Mouse (Mus musculus): ENCODE measurements at regions not wholly inside any gene's neighbourhood (a gene's known extent, or its start where the extent isn't known, plus 50 kb on each side); places are given as distances from the start of the nearest gene placed in this dataset.

- no peaks in the 10 kb centered on the region for H3K9me3 ChIP-seq (ENCODE audit: control insufficient read depth, low read length)
- H3K27ac ChIP-seq (ENCODE audit: low read depth, low read length) = no peak overlapping the region
- H3K4me1 ChIP-seq (replicated peaks; ENCODE audit: control insufficient read depth, insufficient read depth, low read length) = no peaks in the 10 kb centered on the region
- no peaks in the 10 kb centered on the region for H3K36me3 ChIP-seq (ENCODE audit: control insufficient read depth, insufficient read depth, low read length)
- ATAC-seq (ENCODE audit: low FRiP score) (no peak), DNase-seq (ENCODE audit: low spot score) (no peak)
- 86% methylated on average over 6 of the region's 6 CpGs for WGBS
- no peak overlapping the region for H3K9ac ChIP-seq (ENCODE audit: low read depth, low read length)
- no peaks in the 10 kb centered on the region for H3K27me3 ChIP-seq (ENCODE audit: control insufficient read depth, insufficient read depth, low read length)
- H3K4me3 ChIP-seq (ENCODE audit: low read depth, low read length) = no peak overlapping the region
- no peak overlapping the region for H3K4me2 ChIP-seq (replicated peaks; ENCODE audit: low read depth, low read length)
These were observed 281.8 kb upstream of the Tank start for GRCm38 (mm10) chr2:61296606-61297005.

- H3K27ac ChIP-seq (ENCODE audit: low read depth, low read length) = no peak overlapping the region
- ATAC-seq (ENCODE audit: low FRiP score) (no peak), DNase-seq (ENCODE audit: low spot score) (no peak)
- no peak overlapping the region for H3K4me2 ChIP-seq (replicated peaks; ENCODE audit: low read depth, low read length)
- H3K9me3 ChIP-seq (ENCODE audit: control insufficient read depth, low read length) = no peaks in the 10 kb centered on the region
- H3K4me1 ChIP-seq (replicated peaks; ENCODE audit: control insufficient read depth, insufficient read depth, low read length) = no peaks in the 10 kb centered on the region
- H3K36me3 ChIP-seq (ENCODE audit: control insufficient read depth, insufficient read depth, low read length) = no peaks in the 10 kb centered on the region
- no peaks in the 10 kb centered on the region for H3K27me3 ChIP-seq (ENCODE audit: control insufficient read depth, insufficient read depth, low read length)
- no peak overlapping the region for H3K4me3 ChIP-seq (ENCODE audit: low read depth, low read length)
- H3K9ac ChIP-seq (ENCODE audit: low read depth, low read length) = no peak overlapping the region
- WGBS = 64% methylated on average over 6 of the region's 6 CpGs
These were observed 283.0 kb upstream of the Tank start for GRCm38 (mm10) chr2:61295261-61295964.

- Histone ChIP-seq H3K36me3 (ENCODE audit: control insufficient read depth, insufficient read depth, low read length) (no peaks in the 10 kb centered on the region), H3K4me3 (ENCODE audit: low read depth, low read length) (no peak overlapping the region), H3K4me1 (replicated peaks; ENCODE audit: control insufficient read depth, insufficient read depth, low read length) (no peaks in the 10 kb centered on the region), H3K9me3 (ENCODE audit: control insufficient read depth, low read length) (no peaks in the 10 kb centered on the region), H3K27me3 (ENCODE audit: control insufficient read depth, insufficient read depth, low read length) (no peaks in the 10 kb centered on the region), H3K9ac (ENCODE audit: low read depth, low read length) (no peak overlapping the region), H3K4me2 (replicated peaks; ENCODE audit: low read depth, low read length) (no peak overlapping the region), H3K27ac (ENCODE audit: low read depth, low read length) (no peak overlapping the region)
- DNase-seq (ENCODE audit: low spot score) (no peak), ATAC-seq (ENCODE audit: low FRiP score) (no peak)
- 80% methylated on average over 2 of the region's 2 CpGs for WGBS
These were observed 290.1 kb upstream of the Tank start for GRCm38 (mm10) chr2:61288246-61288645.

GRCm38 (mm10) chr2:61284706-61285105, 293.7 kb upstream of the Tank start:
- Histone ChIP-seq H3K36me3 (ENCODE audit: control insufficient read depth, insufficient read depth, low read length) (no peaks in the 10 kb centered on the region), H3K9me3 (ENCODE audit: control insufficient read depth, low read length) (no peaks in the 10 kb centered on the region), H3K9ac (ENCODE audit: low read depth, low read length) (no peak overlapping the region), H3K27me3 (ENCODE audit: control insufficient read depth, insufficient read depth, low read length) (no peaks in the 10 kb centered on the region), H3K4me3 (ENCODE audit: low read depth, low read length) (no peak overlapping the region), H3K27ac (ENCODE audit: low read depth, low read length) (no peak overlapping the region), H3K4me1 (replicated peaks; ENCODE audit: control insufficient read depth, insufficient read depth, low read length) (no peaks in the 10 kb centered on the region), H3K4me2 (replicated peaks; ENCODE audit: low read depth, low read length) (no peak overlapping the region)
- DNase-seq (ENCODE audit: low spot score) = no peak
- no peak for ATAC-seq (ENCODE audit: low FRiP score)
- WGBS = 88% methylated on average over 6 of the region's 6 CpGs

- no peak overlapping the region for H3K4me3 ChIP-seq (ENCODE audit: low read depth, low read length)
- H3K9me3 ChIP-seq (ENCODE audit: control insufficient read depth, low read length) = no peaks in the 10 kb centered on the region
- ATAC-seq (ENCODE audit: low FRiP score) (no peak), DNase-seq (ENCODE audit: low spot score) (no peak)
- no peak overlapping the region for H3K27ac ChIP-seq (ENCODE audit: low read depth, low read length)
- no peaks in the 10 kb centered on the region for H3K4me1 ChIP-seq (replicated peaks; ENCODE audit: control insufficient read depth, insufficient read depth, low read length)
- H3K9ac ChIP-seq (ENCODE audit: low read depth, low read length) = no peak overlapping the region
- no peaks in the 10 kb centered on the region for H3K36me3 ChIP-seq (ENCODE audit: control insufficient read depth, insufficient read depth, low read length)
- 79% methylated on average over 9 of the region's 9 CpGs for WGBS
- no peaks in the 10 kb centered on the region for H3K27me3 ChIP-seq (ENCODE audit: control insufficient read depth, insufficient read depth, low read length)
- H3K4me2 ChIP-seq (replicated peaks; ENCODE audit: low read depth, low read length) = no peak overlapping the region
These were observed 294.4 kb upstream of the Tank start for GRCm38 (mm10) chr2:61283829-61284601.

GRCm38 (mm10) chr2:61272721-61273120, 305.7 kb upstream of the Tank start:
- no peak for ATAC-seq (ENCODE audit: low FRiP score)
- Histone ChIP-seq H3K27ac (ENCODE audit: low read depth, low read length) (no peak overlapping the region), H3K4me3 (ENCODE audit: low read depth, low read length) (no peak overlapping the region), H3K4me1 (replicated peaks; ENCODE audit: control insufficient read depth, insufficient read depth, low read length) (no peaks in the 10 kb centered on the region), H3K4me2 (replicated peaks; ENCODE audit: low read depth, low read length) (no peak overlapping the region), H3K27me3 (ENCODE audit: control insufficient read depth, insufficient read depth, low read length) (no peaks in the 10 kb centered on the region), H3K9ac (ENCODE audit: low read depth, low read length) (no peak overlapping the region), H3K9me3 (ENCODE audit: control insufficient read depth, low read length) (no peaks in the 10 kb centered on the region), H3K36me3 (ENCODE audit: control insufficient read depth, insufficient read depth, low read length) (no peaks in the 10 kb centered on the region)
- no peak for DNase-seq (ENCODE audit: low spot score)
- 90% methylated on average over 5 of the region's 5 CpGs for WGBS

GRCm38 (mm10) chr2:61267706-61268105, 304.7 kb upstream of the Rbms1 start:
- no peak overlapping the region for H3K4me2 ChIP-seq (replicated peaks; ENCODE audit: low read depth, low read length)
- ATAC-seq (ENCODE audit: low FRiP score) = no peak
- H3K27me3 ChIP-seq (ENCODE audit: control insufficient read depth, insufficient read depth, low read length) = no peaks in the 10 kb centered on the region
- no peak overlapping the region for H3K27ac ChIP-seq (ENCODE audit: low read depth, low read length)
- WGBS = 89% methylated on average over 3 of the region's 3 CpGs
- no peak for DNase-seq (ENCODE audit: low spot score)
- no peak overlapping the region for H3K4me3 ChIP-seq (ENCODE audit: low read depth, low read length)
- H3K4me1 ChIP-seq (replicated peaks; ENCODE audit: control insufficient read depth, insufficient read depth, low read length) = no peaks in the 10 kb centered on the region
- no peaks in the 10 kb centered on the region for H3K9me3 ChIP-seq (ENCODE audit: control insufficient read depth, low read length)
- H3K36me3 ChIP-seq (ENCODE audit: control insufficient read depth, insufficient read depth, low read length) = no peaks in the 10 kb centered on the region
- no peak overlapping the region for H3K9ac ChIP-seq (ENCODE audit: low read depth, low read length)

GRCm38 (mm10) chr2:61250068-61250800, 287.2 kb upstream of the Rbms1 start:
- DNase-seq (ENCODE audit: low spot score) = no peak
- H3K9me3 ChIP-seq (ENCODE audit: control insufficient read depth, low read length) = no peaks in the 10 kb centered on the region
- H3K4me2 ChIP-seq (replicated peaks; ENCODE audit: low read depth, low read length) = no peak overlapping the region
- H3K27me3 ChIP-seq (ENCODE audit: control insufficient read depth, insufficient read depth, low read length) = no peaks in the 10 kb centered on the region
- ATAC-seq (ENCODE audit: low FRiP score) = no peak
- H3K36me3 ChIP-seq (ENCODE audit: control insufficient read depth, insufficient read depth, low read length) = no peaks in the 10 kb centered on the region
- no peaks in the 10 kb centered on the region for H3K4me1 ChIP-seq (replicated peaks; ENCODE audit: control insufficient read depth, insufficient read depth, low read length)
- H3K4me3 ChIP-seq (ENCODE audit: low read depth, low read length) = no peak overlapping the region
- WGBS = 73% methylated on average over 9 of the region's 9 CpGs
- H3K27ac ChIP-seq (ENCODE audit: low read depth, low read length) = no peak overlapping the region
- no peak overlapping the region for H3K9ac ChIP-seq (ENCODE audit: low read depth, low read length)
